Comparison of ENCODE assay signal across 9 mouse cellular contexts in the genomic region with DNA sequence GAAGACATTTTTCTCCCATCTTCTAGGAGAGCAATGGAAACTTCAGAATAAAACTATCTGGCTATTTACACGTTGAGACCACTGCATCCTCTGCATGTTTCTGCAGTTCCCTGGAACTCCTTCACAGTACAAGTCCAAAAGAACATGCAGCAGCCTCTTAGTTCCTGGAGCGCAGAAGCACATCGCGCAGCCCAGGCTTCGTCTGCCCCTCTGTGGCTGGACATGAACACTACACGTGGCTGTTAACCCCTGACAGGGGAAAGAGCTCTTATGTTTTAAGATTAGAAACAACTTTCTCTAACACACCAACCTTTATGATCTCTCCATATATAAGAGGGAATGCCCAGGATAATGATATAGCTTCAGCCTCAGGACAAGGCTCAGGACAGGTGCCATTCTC.
A peak's percentile ranks its signal among the peaks of the same experiment; 100 is the strongest.
DNase-seq lines count a peak whose midpoint lies in the region; ATAC-seq and TF ChIP-seq lines count a peak whose summit lies in the region.
"Had no signal": no experiment of that assay in that cellular context is flagged by ENCODE, and none has a peak within 500 bp of the region (broad histone marks: within the 10 kb centered on the region; RNA-seq: fewer than 3 reads in every experiment).

No protein-coding gene starts in this region.

- no peaks in the 10 kb centered on the region for H3K4me1 ChIP-seq in intestine, postnatal 0 days (replicated peaks; ENCODE audit: control insufficient read depth, insufficient read depth, low read length)
- no peaks in the 10 kb centered on the region for H3K4me1 ChIP-seq in intestine, embryonic 15.5 days (replicated peaks)
- no peaks in the 10 kb centered on the region for H3K4me1 ChIP-seq in bone marrow, adult 2 months (ENCODE audit: control insufficient read depth, insufficient read depth, low read length)
- no peaks in the 10 kb centered on the region for H3K4me1 ChIP-seq in embryonic fibroblast, embryonic 13.5 days (ENCODE audit: control insufficient read depth, insufficient read depth, low read length)
- H3K4me1 ChIP-seq in neural tube, embryonic 12.5 days = no peaks in the 10 kb centered on the region
- H3K4me1 ChIP-seq in thymus, adult 2 months (replicated peaks; ENCODE audit: control insufficient read depth, insufficient read depth, low read length) = no peaks in the 10 kb centered on the region

- peak; percentile 77 for TF ChIP-seq CTCF in intestine, postnatal 0 days (IDR thresholded peaks at IDR 0.05; ENCODE audit: low read depth)
- 0 out of 2 replicates have a peak, but pooled peaks have one; percentile 2 for TF ChIP-seq CTCF in bone marrow, adult 2 months (IDR thresholded peaks at IDR 0.05; ENCODE audit: control insufficient read depth, insufficient read depth, low read length)
- peak; percentile 91 for TF ChIP-seq CTCF in embryonic fibroblast, embryonic 13.5 days (IDR thresholded peaks at IDR 0.05; ENCODE audit: borderline replicate concordance, insufficient read depth, low read length)
- no peak for TF ChIP-seq CTCF in thymus, adult 2 months (IDR thresholded peaks at IDR 0.05; ENCODE audit: borderline replicate concordance, control insufficient read depth, extremely low read depth, insufficient read depth, low read length, poor library complexity)

- no peaks in the 10 kb centered on the region for H3K9me3 ChIP-seq in intestine, postnatal 0 days (ENCODE audit: control insufficient read depth)
- H3K9me3 ChIP-seq in intestine, embryonic 15.5 days = no peaks in the 10 kb centered on the region
- H3K9me3 ChIP-seq in neural tube, embryonic 12.5 days = no peaks in the 10 kb centered on the region

- DNase-seq in layer of hippocampus, adult 18-20 months (ENCODE audit: low spot score in 2 of 2) = peak; percentile 8 to 22
- no peak for DNase-seq in thymus, adult 2 months

- no peak overlapping the region for H3K4me2 ChIP-seq in intestine, postnatal 0 days (replicated peaks; ENCODE audit: low read depth)
- no peak overlapping the region for H3K4me2 ChIP-seq in intestine, embryonic 15.5 days (replicated peaks)
- no peak overlapping the region for H3K4me2 ChIP-seq in neural tube, embryonic 12.5 days (replicated peaks)

- no peak overlapping the region for H3K9ac ChIP-seq in intestine, postnatal 0 days (ENCODE audit: low read depth, low read length)
- no peak overlapping the region for H3K9ac ChIP-seq in intestine, embryonic 15.5 days
- no peak overlapping the region for H3K9ac ChIP-seq in neural tube, embryonic 12.5 days

- H3K36me3 ChIP-seq in intestine, postnatal 0 days (ENCODE audit: control insufficient read depth, insufficient read depth) = no peaks in the 10 kb centered on the region
- H3K36me3 ChIP-seq in intestine, embryonic 15.5 days = no peaks in the 10 kb centered on the region
- H3K36me3 ChIP-seq in neural tube, embryonic 12.5 days = no peaks in the 10 kb centered on the region
- no peaks in the 10 kb centered on the region for H3K36me3 ChIP-seq in thymus, adult 2 months (ENCODE audit: control insufficient read depth, insufficient read depth, low read length)

- no peak for TF ChIP-seq POLR2A in bone marrow, adult 2 months (IDR thresholded peaks at IDR 0.05; ENCODE audit: borderline replicate concordance, control insufficient read depth, low read depth, low read length)
- TF ChIP-seq POLR2A in embryonic fibroblast, embryonic 13.5 days (IDR thresholded peaks at IDR 0.05; ENCODE audit: low read depth, low read length) = no peak
- no peak for TF ChIP-seq POLR2A in thymus, adult 2 months (IDR thresholded peaks at IDR 0.05; ENCODE audit: control insufficient read depth, extremely low read depth, insufficient read depth, low read length, poor library complexity)

- H3K27me3 ChIP-seq in intestine, postnatal 0 days (replicated peaks; ENCODE audit: control insufficient read depth, insufficient read depth, low read length) = no peaks in the 10 kb centered on the region
- no peaks in the 10 kb centered on the region for H3K27me3 ChIP-seq in intestine, embryonic 15.5 days (replicated peaks)
- H3K27me3 ChIP-seq in neural tube, embryonic 12.5 days (replicated peaks) = no peaks in the 10 kb centered on the region
- H3K27me3 ChIP-seq in thymus, adult 2 months (ENCODE audit: control insufficient read depth, insufficient read depth, low read length) = no peaks in the 10 kb centered on the region

- WGBS in intestine, postnatal 0 days = 28% methylated on average over 6 of the region's 6 CpGs
- 26% methylated on average over 6 of the region's 6 CpGs for WGBS in intestine, embryonic 15.5 days
- WGBS in bone marrow, adult 2 months = 25% methylated on average over 6 of the region's 6 CpGs
- WGBS in neural tube, embryonic 12.5 days = 45% methylated on average over 6 of the region's 6 CpGs
- WGBS in thymus, adult 2 months = 22% methylated on average over 6 of the region's 6 CpGs

- no peak for ATAC-seq in intestine, postnatal 0 days
- no peak for ATAC-seq in intestine, embryonic 15.5 days
- ATAC-seq in neural tube, embryonic 12.5 days (ENCODE audit: low FRiP score, low read depth) = 0 out of 2 replicates have a peak, but pooled peaks have one; percentile 63
- ATAC-seq in granulocyte monocyte progenitor cell, adult 5-6 weeks (replicated peaks; ENCODE audit: poor library complexity, severe bottlenecking) = no peak; the same call in 1 of the 2 replicates

- H3K27ac ChIP-seq in intestine, postnatal 0 days (ENCODE audit: low read depth, low read length) = no peak overlapping the region
- no peak overlapping the region for H3K27ac ChIP-seq in intestine, embryonic 15.5 days
- H3K27ac ChIP-seq in bone marrow, adult 2 months (ENCODE audit: control insufficient read depth, insufficient read depth, low read depth, low read length, poor library complexity) = no peak overlapping the region
- no peak overlapping the region for H3K27ac ChIP-seq in embryonic fibroblast, embryonic 13.5 days (ENCODE audit: insufficient read depth, low read length)
- H3K27ac ChIP-seq in neural tube, embryonic 12.5 days = no peak overlapping the region
- H3K27ac ChIP-seq in thymus, adult 2 months (ENCODE audit: control insufficient read depth, insufficient read depth, low read length) = no peak overlapping the region
- H3K27ac ChIP-seq: macrophage had no signal

- H3K4me3 ChIP-seq in intestine, postnatal 0 days (ENCODE audit: low read depth, low read length) = no peak overlapping the region
- H3K4me3 ChIP-seq in intestine, embryonic 15.5 days (replicated peaks) = no peak overlapping the region
- no peak overlapping the region for H3K4me3 ChIP-seq in bone marrow, adult 2 months (replicated peaks; ENCODE audit: control insufficient read depth, low read depth, low read length)
- no peak overlapping the region for H3K4me3 ChIP-seq in embryonic fibroblast, embryonic 13.5 days (ENCODE audit: insufficient read depth, low read length)
- H3K4me3 ChIP-seq in neural tube, embryonic 12.5 days = no peak overlapping the region
- H3K4me3 ChIP-seq in thymus, adult 2 months (ENCODE audit: control insufficient read depth, insufficient read depth, low read length) = no peak overlapping the region
